Mouse (Mus musculus) neural tube, embryonic 12.5 days (tissue): ENCODE measurements around the gene Olfr284. TPM values are rescaled to one million over a fixed set of nuclear protein-coding genes. Genes with fewer than 3 reads are reported as not detected.

ENCODE experiments used
- ATAC-seq: fragments of 200-750 bp; cut with Nextera tagmentation; 2 replicates; pipeline ENCODE4 v1.8.0; 2017; ENCODE audit warnings: low read depth, mild to moderate bottlenecking, moderate TSS enrichment, moderate library complexity; ENCODE audit not compliant: low FRiP score
- H3K27ac ChIP-seq: fragments of 300-500 bp; sonication (generic); 2 replicates; pipeline ENCODE4 v1.5.1; 2016
- H3K27me3 ChIP-seq: fragments of 300-500 bp; sonication (generic); replicated peaks from 2 replicates; pipeline ENCODE4 v1.6.1; 2016; ENCODE audit warnings: mild to moderate bottlenecking
- H3K36me3 ChIP-seq: fragments of 300-500 bp; sonication (generic); 2 replicates; pipeline ENCODE4 v1.6.1; 2016; ENCODE audit warnings: mild to moderate bottlenecking
- H3K4me1 ChIP-seq: fragments of 300-500 bp; sonication (generic); 2 replicates; pipeline ENCODE4 v1.6.1; 2016
- H3K4me2 ChIP-seq: fragments of 300-500 bp; sonication (generic); replicated peaks from 2 replicates; pipeline ENCODE4 v1.6.1; 2016; ENCODE audit warnings: mild to moderate bottlenecking
- H3K4me3 ChIP-seq: fragments of 300-500 bp; sonication (generic); 2 replicates; pipeline ENCODE4 v1.5.1; 2016
- H3K9ac ChIP-seq: fragments of 300-500 bp; sonication (generic); 2 replicates; pipeline ENCODE4 v1.6.1; 2016; ENCODE audit warnings: mild to moderate bottlenecking
- H3K9me3 ChIP-seq: fragments of 300-500 bp; sonication (generic); 2 replicates; pipeline ENCODE4 v1.6.1; 2016; ENCODE audit warnings: mild to moderate bottlenecking
- WGBS: fragments of 180-500 bp; shearing (Covaris S2); methylation state at CpG from one replicate; pipeline ENCODE4 v1.1.7; 2016; 5-methylcytosine and 5-hydroxymethylcytosine counted together
- polyA plus RNA-seq: library from polyadenylated mRNA; unstranded; fragments of >200 nt; fragmentation: Nextera tagmentation; extraction: Ambion mirVana; gene quantifications from 2 replicates; pipeline ENCODE4 v1.2.1, GENCODE M21; 2016

Olfr284 gene
- polyA plus RNA-seq = not detected in 2 replicates

DNA sequence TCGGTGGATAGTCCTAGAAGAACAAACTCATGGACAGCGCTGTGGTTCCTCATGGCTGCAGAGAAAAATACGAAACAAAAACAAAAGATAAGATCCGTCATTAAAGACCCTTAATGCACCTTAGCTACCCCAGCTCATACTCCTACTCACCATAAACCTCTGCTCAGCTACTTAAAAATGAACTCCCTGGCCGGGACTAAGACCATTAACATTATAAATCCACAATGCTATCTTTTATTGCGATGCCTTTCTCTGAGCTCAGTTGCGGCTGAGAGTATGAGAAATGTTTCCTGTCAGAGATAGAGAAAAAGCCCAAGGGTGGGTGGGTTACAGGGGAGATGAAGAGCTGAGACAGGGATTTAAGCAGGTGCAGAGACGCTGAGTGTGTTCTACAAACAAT is at the start of gene Olfr284:
Gene Olfr284 (minus strand): TSS at position 101 of the 400 bp plus-strand sequence.
- no peak within 1 kb of the TSS for H3K9ac ChIP-seq
- no peak for ATAC-seq
- 89% methylated on average over 8 of the region's 8 CpGs for WGBS
- no peaks in the 10 kb centered on the region for H3K4me1 ChIP-seq
- no peak within 1 kb of the TSS for H3K4me3 ChIP-seq
- H3K27me3 ChIP-seq = no peaks in the 10 kb centered on the region
- H3K36me3 ChIP-seq = no peaks in the 10 kb centered on the region
- H3K27ac ChIP-seq = no peak within 1 kb of the TSS
- H3K9me3 ChIP-seq = no peaks in the 10 kb centered on the region
- no peak within 1 kb of the TSS for H3K4me2 ChIP-seq

DNA sequence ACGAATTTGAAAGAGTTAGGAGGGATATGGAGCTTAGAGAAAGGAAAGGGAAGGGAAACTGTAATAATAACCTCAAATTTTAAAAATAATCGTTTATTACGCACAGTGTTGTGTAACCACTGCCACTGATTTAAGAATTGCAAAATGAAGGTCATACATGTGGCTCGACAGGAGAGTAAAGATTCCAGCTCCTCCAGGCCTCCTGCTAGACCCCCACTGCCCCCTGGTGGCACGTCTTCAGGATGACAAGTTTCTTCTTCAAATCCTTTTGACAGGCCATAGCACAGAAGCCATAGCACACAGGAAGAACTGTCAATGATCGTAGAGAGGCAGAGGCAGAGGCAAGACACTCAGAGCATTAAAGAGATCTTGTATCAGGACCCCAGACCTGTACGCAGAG is 49.0 kb upstream of the Olfr284 start:
- Histone ChIP-seq H3K36me3 (no peaks in the 10 kb centered on the region), H3K27me3 (no peaks in the 10 kb centered on the region), H3K27ac (no peak overlapping the region), H3K4me1 (no peaks in the 10 kb centered on the region), H3K9ac (no peak overlapping the region), H3K9me3 (no peaks in the 10 kb centered on the region), H3K4me3 (no peak overlapping the region), H3K4me2 (no peak overlapping the region)
- 36% methylated on average over 7 of the region's 7 CpGs for WGBS
- ATAC-seq = no peak

DNA sequence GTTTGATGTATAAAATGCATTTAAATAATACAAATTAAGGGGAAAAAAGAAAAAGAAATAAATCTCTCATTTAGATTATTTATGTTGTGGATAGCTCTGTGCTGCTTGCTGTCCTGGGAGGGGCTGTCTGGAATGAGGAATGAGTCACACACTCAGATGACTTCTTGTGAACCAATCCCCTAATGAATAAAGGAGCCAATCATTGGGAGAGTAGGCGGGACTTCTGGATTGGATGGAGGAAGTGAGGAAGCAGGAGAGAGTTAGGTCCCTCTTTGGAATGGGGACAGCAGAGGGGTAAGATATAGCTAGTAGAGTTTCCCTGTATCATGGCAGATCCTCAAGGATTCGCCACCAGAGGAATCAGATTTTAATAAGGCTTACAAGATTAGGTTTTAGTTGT is 46.8 kb upstream of the Olfr284 start:
- H3K27ac ChIP-seq = no peak overlapping the region
- H3K27me3 ChIP-seq = no peaks in the 10 kb centered on the region
- H3K9ac ChIP-seq = no peak overlapping the region
- H3K9me3 ChIP-seq = no peaks in the 10 kb centered on the region
- no peak overlapping the region for H3K4me2 ChIP-seq
- WGBS = 85% methylated on average over 2 of the region's 2 CpGs
- no peaks in the 10 kb centered on the region for H3K36me3 ChIP-seq
- ATAC-seq = no peak
- H3K4me3 ChIP-seq = no peak overlapping the region
- H3K4me1 ChIP-seq = no peaks in the 10 kb centered on the region

DNA sequence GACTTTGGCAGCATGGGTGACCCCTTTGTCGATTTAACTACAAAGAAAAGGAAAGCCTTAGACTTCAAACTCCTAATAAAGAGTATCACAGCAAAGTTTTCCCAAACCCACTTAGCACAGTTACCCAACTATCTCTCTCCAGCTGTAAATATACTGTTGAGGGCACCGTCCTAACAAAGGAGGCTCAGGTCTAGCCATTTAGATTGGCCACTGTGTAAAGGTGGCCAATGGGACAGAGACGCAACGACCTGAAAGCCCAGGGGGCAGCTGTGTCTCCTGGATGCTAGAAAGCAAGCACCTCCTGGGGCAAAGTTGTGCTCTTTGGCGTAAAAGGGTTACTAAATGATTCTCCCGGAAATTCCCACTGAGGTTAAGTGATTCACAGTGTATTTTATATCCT is 40.1 kb upstream of the Olfr284 start, which contains the start of gene Olfr283:
Gene Olfr283 (minus strand): TSS at position 101 of the 400 bp plus-strand sequence.
- WGBS = 83% methylated on average over 6 of the region's 6 CpGs
- no peak within 1 kb of the TSS for H3K9ac ChIP-seq

DNA sequence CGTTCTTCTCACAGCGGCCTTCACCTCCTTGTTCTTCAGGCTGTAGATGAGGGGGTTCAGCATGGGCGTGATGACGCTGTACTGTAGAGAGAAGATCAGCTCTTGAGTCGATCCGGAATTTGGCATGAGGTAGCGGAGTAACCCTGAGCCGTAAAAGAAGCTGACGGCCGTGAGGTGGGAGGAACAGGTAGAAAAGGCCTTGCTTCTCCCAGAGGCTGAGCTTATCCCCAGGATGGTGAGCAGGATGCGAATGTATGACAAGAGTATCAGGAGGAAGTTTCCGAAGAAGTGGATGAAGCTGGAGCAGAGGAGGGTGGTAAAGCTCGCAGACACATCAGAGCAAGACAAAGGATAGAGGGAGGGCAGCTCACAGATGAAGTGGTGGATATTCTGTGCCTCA is 37.4 kb upstream of the Olfr284 start:
- no peak overlapping the region for H3K27ac ChIP-seq

More for the DNA sequence above, 40.1 kb upstream of the Olfr284 start, which contains the start of gene Olfr283:
- H3K27ac ChIP-seq = no peak within 1 kb of the TSS
- no peaks in the 10 kb centered on the region for H3K4me1 ChIP-seq
- no peaks in the 10 kb centered on the region for H3K36me3 ChIP-seq
- H3K4me3 ChIP-seq = no peak within 1 kb of the TSS
- no peak for ATAC-seq
- H3K27me3 ChIP-seq = no peaks in the 10 kb centered on the region
- H3K4me2 ChIP-seq = no peak within 1 kb of the TSS
- no peaks in the 10 kb centered on the region for H3K9me3 ChIP-seq

DNA sequence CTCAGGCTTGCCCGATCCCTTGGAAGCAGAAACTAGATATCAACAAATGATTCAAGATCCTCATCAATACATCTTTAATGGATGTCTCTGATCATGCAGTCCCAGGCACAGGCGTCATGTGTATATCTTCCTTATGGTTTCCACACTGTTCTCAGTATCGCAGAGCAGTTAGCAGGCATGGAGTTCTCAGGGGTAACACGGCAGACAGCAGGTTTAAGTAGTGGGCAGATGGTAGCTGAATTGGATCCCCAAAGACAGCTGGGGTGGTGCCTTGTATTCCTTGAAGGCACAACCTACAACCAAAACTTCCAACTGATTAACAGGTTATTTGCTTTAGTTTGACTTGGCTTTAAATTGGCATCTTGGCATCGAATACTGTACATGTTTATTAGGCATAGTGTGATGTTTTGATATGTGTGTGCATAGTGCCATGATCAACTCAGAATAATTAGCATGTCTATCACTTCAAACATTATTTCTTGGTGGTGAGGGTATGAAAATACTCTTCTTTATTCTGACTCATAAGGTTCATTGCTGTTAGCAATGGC is 23.5 kb downstream of the Olfr284 start, which contains the start of gene Olfr285:
Gene Olfr285 (minus strand): TSS at position 177 of the 548 bp plus-strand sequence.
- no peak for ATAC-seq
- Histone ChIP-seq H3K36me3 (no peaks in the 10 kb centered on the region), H3K4me2 (no peak within 1 kb of the TSS), H3K4me1 (no peaks in the 10 kb centered on the region), H3K9me3 (no peaks in the 10 kb centered on the region), H3K4me3 (no peak within 1 kb of the TSS), H3K27me3 (no peaks in the 10 kb centered on the region), H3K27ac (no peak within 1 kb of the TSS), H3K9ac (no peak within 1 kb of the TSS)
- 95% methylated on average over 5 of the region's 5 CpGs for WGBS

More for the DNA sequence above, 37.4 kb upstream of the Olfr284 start:
- Histone ChIP-seq H3K4me1 (no peaks in the 10 kb centered on the region), H3K9ac (no peak overlapping the region), H3K4me3 (no peak overlapping the region), H3K36me3 (no peaks in the 10 kb centered on the region), H3K9me3 (no peaks in the 10 kb centered on the region), H3K27me3 (no peaks in the 10 kb centered on the region), H3K4me2 (no peak overlapping the region)
- no peak for ATAC-seq
- 92% methylated on average over 13 of the region's 13 CpGs for WGBS

DNA sequence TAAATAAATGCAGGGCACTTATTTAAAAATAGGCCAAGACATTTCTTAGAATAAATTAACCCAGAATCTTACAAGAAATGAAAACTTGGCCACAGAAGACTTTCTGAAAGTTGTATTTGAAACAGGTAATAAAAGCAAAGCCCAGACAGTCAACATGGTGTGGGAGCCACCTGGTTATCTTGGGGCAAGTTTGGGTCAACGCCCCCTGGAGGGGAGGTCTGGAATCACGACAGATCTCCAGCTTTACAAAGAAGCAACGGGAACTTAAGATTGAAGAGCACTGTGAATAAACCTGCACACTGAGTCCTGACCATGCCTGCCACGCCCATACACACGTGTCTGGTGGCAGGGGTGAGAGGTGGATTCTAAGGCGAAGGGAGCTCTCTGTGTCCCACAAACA is 25.1 kb downstream of the Olfr284 start:
- no peak overlapping the region for H3K9ac ChIP-seq
- no peaks in the 10 kb centered on the region for H3K27me3 ChIP-seq
- ATAC-seq = no peak
- H3K4me2 ChIP-seq = no peak overlapping the region
- no peaks in the 10 kb centered on the region for H3K9me3 ChIP-seq
- H3K4me3 ChIP-seq = no peak overlapping the region
- 55% methylated on average over 6 of the region's 6 CpGs for WGBS
- no peaks in the 10 kb centered on the region for H3K36me3 ChIP-seq
- no peaks in the 10 kb centered on the region for H3K4me1 ChIP-seq
- H3K27ac ChIP-seq = no peak overlapping the region

DNA sequence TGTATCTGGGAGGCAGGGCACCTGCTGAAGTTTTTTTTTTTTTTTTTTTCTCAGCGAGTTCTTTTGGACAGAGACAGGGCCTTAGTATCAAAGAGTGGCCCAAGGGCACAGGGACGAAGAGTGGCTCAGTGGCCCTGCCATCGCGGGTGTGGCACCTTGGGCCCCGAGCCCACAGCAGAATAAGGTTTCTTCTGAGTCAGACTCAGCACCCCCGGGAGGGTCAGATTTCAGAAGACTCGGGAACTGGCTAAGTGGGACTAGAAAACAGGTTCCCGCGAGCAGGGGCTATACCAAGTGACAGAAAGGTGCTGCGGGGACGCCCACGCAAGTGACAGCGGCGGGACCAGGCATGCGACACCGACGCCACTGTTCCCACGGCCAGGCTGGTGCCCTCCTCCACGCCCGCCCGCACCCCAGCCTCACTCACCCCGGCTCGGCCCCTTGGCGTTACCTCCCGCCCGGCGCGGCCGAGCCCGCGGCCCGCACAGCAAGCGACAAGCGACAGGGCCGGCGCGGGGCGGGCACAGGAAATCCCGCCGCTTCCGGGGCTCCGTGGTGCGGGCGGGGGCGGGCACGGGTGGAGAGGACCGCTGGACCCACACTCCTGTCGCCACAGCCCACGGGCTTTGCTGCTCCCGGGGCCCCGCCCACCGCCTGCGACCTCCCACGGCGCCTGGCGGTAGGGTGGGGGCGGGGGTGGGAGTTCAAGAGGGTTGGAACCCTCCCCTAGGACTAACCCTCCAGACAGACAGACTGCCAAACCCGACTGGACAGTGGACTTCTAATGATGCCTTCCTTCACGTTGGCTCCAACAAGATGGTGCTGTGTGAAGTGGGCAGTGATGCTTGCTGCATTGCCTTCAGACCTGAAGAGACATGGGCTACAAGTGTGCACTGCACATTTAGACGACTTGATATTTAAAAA is 44.9 kb downstream of the Olfr284 start, which contains the start of gene Zfp641:
Gene Zfp641 (minus strand): TSS at position 534 of the 924 bp plus-strand sequence.
- Histone ChIP-seq H3K36me3 (no peaks in the 10 kb centered on the region), H3K9me3 (no peaks in the 10 kb centered on the region), H3K4me2 (peak within 1 kb of the TSS; percentile 97), H3K4me3 (peak within 1 kb of the TSS; percentile 68), H3K27ac (no peak within 1 kb of the TSS), H3K4me1 (peaks cover 6% of the 10 kb centered on the region; the same call in 1 of the 2 replicates), H3K9ac (peak within 1 kb of the TSS; percentile 79), H3K27me3 (no peaks in the 10 kb centered on the region)
- ATAC-seq = peak; percentile 56; the same call in 1 of the 2 replicates
- WGBS = 3% methylated on average over 60 of the region's 60 CpGs

DNA sequence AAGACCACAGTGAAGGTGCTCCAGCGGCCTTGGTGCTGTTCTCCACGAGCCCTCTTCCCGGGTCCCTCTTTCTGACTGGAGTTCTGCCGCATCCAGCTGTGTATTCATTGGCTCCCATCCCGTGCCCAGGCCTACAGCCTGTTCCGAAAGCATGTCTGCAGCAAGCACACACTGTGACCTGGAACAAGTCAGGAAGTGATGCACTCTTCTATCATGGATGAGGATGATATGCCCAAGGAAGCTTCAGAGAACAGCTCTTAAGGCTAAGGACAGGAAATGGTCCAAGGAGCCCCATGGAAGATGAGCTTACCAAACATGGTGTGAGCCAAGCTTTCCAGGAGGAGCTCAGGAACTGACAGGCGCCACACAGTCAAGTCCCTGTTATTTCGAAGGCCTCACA is 47.1 kb downstream of the Olfr284 start:
- Histone ChIP-seq H3K4me3 (no peak overlapping the region), H3K27me3 (no peaks in the 10 kb centered on the region), H3K9me3 (no peaks in the 10 kb centered on the region), H3K4me1 (peaks cover 6% of the 10 kb centered on the region; the same call in 1 of the 2 replicates), H3K9ac (no peak overlapping the region), H3K4me2 (no peak overlapping the region), H3K27ac (no peak overlapping the region), H3K36me3 (no peaks in the 10 kb centered on the region; the same call in 1 of the 2 replicates)
- WGBS = 89% methylated on average over 8 of the region's 8 CpGs
- ATAC-seq = no peak

Other genes with a start within 250 kb of the Olfr284 start
- gene Pfkm, start 248.4 kb downstream of the Olfr284 start, polyA plus RNA-seq = 50.4 and 50.9 TPM in 2 replicates
- gene Senp1, start 247.2 kb downstream of the Olfr284 start, polyA plus RNA-seq = 31.6 and 33.1 TPM in 2 replicates
- 51.4 and 52.1 TPM in 2 replicates for gene Asb8, start 175.4 kb downstream of the Olfr284 start, polyA plus RNA-seq
- gene Ccdc184, start 173.8 kb downstream of the Olfr284 start, polyA plus RNA-seq = 22.5 and 24.0 TPM in 2 replicates
- not detected in 2 replicates for gene Olfr288, start 145.4 kb downstream of the Olfr284 start, polyA plus RNA-seq
- gene Gm44579, start 120.0 kb downstream of the Olfr284 start, polyA plus RNA-seq = not detected in 2 replicates
- 0.15 TPM in 1 of 2 replicates, not detected in the other for gene Olfr287, start 119.9 kb downstream of the Olfr284 start, polyA plus RNA-seq
- not detected in 2 replicates for gene Olfr286, start 106.5 kb downstream of the Olfr284 start, polyA plus RNA-seq
- gene H1fnt, start 83.7 kb downstream of the Olfr284 start, polyA plus RNA-seq = not detected in 2 replicates
- 2.9 and 3.5 TPM in 2 replicates for gene Zfp641, start 44.8 kb downstream of the Olfr284 start, polyA plus RNA-seq
- not detected in 2 replicates for gene Olfr285, start 23.6 kb downstream of the Olfr284 start, polyA plus RNA-seq
- gene Olfr283, start 40.0 kb upstream of the Olfr284 start, polyA plus RNA-seq = not detected in 2 replicates
- gene Olfr282, start 90.2 kb upstream of the Olfr284 start, polyA plus RNA-seq = not detected in 2 replicates
- gene Olfr281, start 111.6 kb upstream of the Olfr284 start, polyA plus RNA-seq = not detected in 2 replicates
- gene OR5BS1P, start 128.9 kb upstream of the Olfr284 start, polyA plus RNA-seq = not detected in 2 replicates
- gene Lalba, start 141.7 kb upstream of the Olfr284 start, polyA plus RNA-seq = not detected in 2 replicates
- not detected in 2 replicates for gene Olfr279, start 151.4 kb upstream of the Olfr284 start, polyA plus RNA-seq
- 169 and 183 TPM in 2 replicates for gene Kansl2, start 193.3 kb upstream of the Olfr284 start, polyA plus RNA-seq
- 65.7 and 65.8 TPM in 2 replicates for gene Ccnt1, start 229.9 kb upstream of the Olfr284 start, polyA plus RNA-seq
- not detected in 2 replicates for gene 4930415O20Rik, start 230.0 kb upstream of the Olfr284 start, polyA plus RNA-seq